Mouse (Mus musculus) intestine, postnatal 0 days (tissue): ENCODE measurements around the gene Evl. TPM values are rescaled to one million over a fixed set of nuclear protein-coding genes. Genes with fewer than 3 reads are reported as not detected.

Experiments used
- ATAC-seq: fragments of 200-750 bp; cut with Nextera tagmentation; 2 replicates; pipeline ENCODE4 v1.8.0; 2017; ENCODE audit warnings: mild to moderate bottlenecking, moderate TSS enrichment, moderate library complexity
- H3K27ac ChIP-seq: fragments of 300-500 bp; sonication (generic); 2 replicates; pipeline ENCODE4 v1.5.1; 2014; ENCODE audit warnings: mild to moderate bottlenecking, low read depth, low read length, moderate library complexity
- H3K27me3 ChIP-seq: fragments of 300-500 bp; sonication (generic); replicated peaks from 2 replicates; pipeline ENCODE4 v1.6.1; 2014; ENCODE audit warnings: low read length, mixed read lengths; ENCODE audit not compliant: control insufficient read depth, insufficient read depth
- H3K36me3 ChIP-seq: fragments of 300-500 bp; sonication (generic); 2 replicates; pipeline ENCODE4 v1.6.1; 2014; ENCODE audit warnings: mild to moderate bottlenecking, moderate library complexity; ENCODE audit not compliant: control insufficient read depth, insufficient read depth
- H3K4me1 ChIP-seq: fragments of 300-500 bp; sonication (generic); replicated peaks from 2 replicates; pipeline ENCODE4 v1.6.1; 2014; ENCODE audit warnings: antibody characterized with exemption, low read length, mixed read lengths; ENCODE audit not compliant: control insufficient read depth, insufficient read depth
- H3K4me2 ChIP-seq: fragments of 300-500 bp; sonication (generic); replicated peaks from 2 replicates; pipeline ENCODE4 v1.6.1; 2014; ENCODE audit warnings: low read depth, mild to moderate bottlenecking, moderate library complexity
- H3K4me3 ChIP-seq: fragments of 300-500 bp; sonication (generic); 2 replicates; pipeline ENCODE4 v1.5.1; 2014; ENCODE audit warnings: low read depth, low read length
- H3K9ac ChIP-seq: fragments of 300-500 bp; sonication (generic); 2 replicates; pipeline ENCODE4 v1.6.1; 2014; ENCODE audit warnings: mild to moderate bottlenecking, low read depth, low read length
- H3K9me3 ChIP-seq: fragments of 300-500 bp; sonication (generic); 2 replicates; pipeline ENCODE4 v1.6.1; 2016; ENCODE audit warnings: mixed run types; ENCODE audit not compliant: control insufficient read depth
- CTCF ChIP-seq: sonication (generic); IDR thresholded peaks from 2 replicates; pipeline ENCODE4 v1.5.1; 2016; ENCODE audit warnings: low read depth, mild to moderate bottlenecking, control low read depth, antibody characterized with exemption, moderate library complexity
- WGBS: fragments of 180-500 bp; shearing (Covaris S2); extraction: QIAGEN DNeasy Blood & Tissue Kit; methylation state at CpG from one replicate; pipeline ENCODE4 v1.1.7; 2014; 5-methylcytosine and 5-hydroxymethylcytosine counted together
- polyA plus RNA-seq: library from polyadenylated mRNA; unstranded; fragments of >200 nt; fragmentation: Nextera tagmentation; extraction: Ambion mirVana; gene quantifications from 2 replicates; pipeline ENCODE4 v1.2.1, GENCODE M21; 2015

Evl gene
- polyA plus RNA-seq, 1 experiment from 2014 or later: 20.5 TPM

GRCm38 (mm10) chr12:108613081-108613480 is 58.6 kb downstream of the Evl start:
- no peaks in the 10 kb centered on the region for H3K9me3 ChIP-seq
- peak; percentile 90 for TF ChIP-seq CTCF
- peak; percentile 65 for ATAC-seq

GRCm38 (mm10) chr12:108617511-108617910 is 63.0 kb downstream of the Evl start:
- 58% methylated on average over 7 of the region's 7 CpGs for WGBS
- Histone ChIP-seq H3K9me3 (no peaks in the 10 kb centered on the region), H3K4me3 (no peak overlapping the region), H3K27ac (no peak overlapping the region), H3K9ac (no peak overlapping the region), H3K36me3 (0 out of 2 replicates have a peak, but pooled peaks cover 3% of the 10 kb centered on the region), H3K4me1 (peaks cover 2% of the 10 kb centered on the region; the same call in 1 of the 2 replicates), H3K27me3 (no peaks in the 10 kb centered on the region), H3K4me2 (no peak overlapping the region)
- no peak for TF ChIP-seq CTCF
- no peak for ATAC-seq

More at GRCm38 (mm10) chr12:108613081-108613480, 58.6 kb downstream of the Evl start:
- WGBS: 25% methylated on average over 3 of the region's 3 CpGs
- H3K4me3 ChIP-seq: no peak overlapping the region
- H3K4me1 ChIP-seq: no peaks in the 10 kb centered on the region
- no peaks in the 10 kb centered on the region for H3K36me3 ChIP-seq
- H3K9ac ChIP-seq: no peak overlapping the region
- H3K27ac ChIP-seq: no peak overlapping the region
- H3K27me3 ChIP-seq: no peaks in the 10 kb centered on the region
- H3K4me2 ChIP-seq: no peak overlapping the region

- Histone ChIP-seq H3K9ac (no peak overlapping the region), H3K36me3 (0 out of 2 replicates have a peak, but pooled peaks cover 3% of the 10 kb centered on the region), H3K27ac (no peak overlapping the region), H3K4me2 (no peak overlapping the region), H3K9me3 (no peaks in the 10 kb centered on the region), H3K4me1 (peaks cover 12% of the 10 kb centered on the region), H3K27me3 (no peaks in the 10 kb centered on the region), H3K4me3 (no peak overlapping the region)
- ATAC-seq: no peak
- TF ChIP-seq CTCF: no peak
- 95% methylated on average over 7 of the region's 7 CpGs for WGBS
These were observed 65.4 kb downstream of the Evl start for GRCm38 (mm10) chr12:108619853-108620416.

- Histone ChIP-seq H3K4me2 (no peak overlapping the region), H3K9ac (no peak overlapping the region), H3K27me3 (no peaks in the 10 kb centered on the region), H3K4me1 (peaks cover 12% of the 10 kb centered on the region), H3K36me3 (0 out of 2 replicates have a peak, but pooled peaks cover 3% of the 10 kb centered on the region), H3K4me3 (no peak overlapping the region), H3K27ac (peak overlapping the region; percentile 46; the same call in 1 of the 2 replicates), H3K9me3 (no peaks in the 10 kb centered on the region)
- no peak for TF ChIP-seq CTCF
- 40% methylated on average over 5 of the region's 5 CpGs for WGBS
- ATAC-seq: peak; percentile 86
These were observed 67.9 kb downstream of the Evl start for GRCm38 (mm10) chr12:108622406-108622805.

GRCm38 (mm10) chr12:108629556-108629955 is 75.0 kb downstream of the Evl start:
- no peak for TF ChIP-seq CTCF
- Histone ChIP-seq H3K27ac (no peak overlapping the region), H3K36me3 (no peaks in the 10 kb centered on the region), H3K4me3 (no peak overlapping the region), H3K9ac (no peak overlapping the region), H3K4me1 (no peaks in the 10 kb centered on the region), H3K9me3 (no peaks in the 10 kb centered on the region), H3K27me3 (no peaks in the 10 kb centered on the region), H3K4me2 (no peak overlapping the region)
- WGBS: 93% methylated on average over 1 of the region's 1 CpGs
- ATAC-seq: no peak

GRCm38 (mm10) chr12:108630741-108631688 is 76.5 kb downstream of the Evl start:
- ATAC-seq: no peak
- WGBS: 53% methylated on average over 6 of the region's 6 CpGs
- H3K27me3 ChIP-seq: no peaks in the 10 kb centered on the region
- no peak overlapping the region for H3K4me3 ChIP-seq
- H3K36me3 ChIP-seq: no peaks in the 10 kb centered on the region
- H3K9ac ChIP-seq: no peak overlapping the region
- H3K4me1 ChIP-seq: no peaks in the 10 kb centered on the region
- H3K4me2 ChIP-seq: no peak overlapping the region
- no peaks in the 10 kb centered on the region for H3K9me3 ChIP-seq
- no peak for TF ChIP-seq CTCF
- H3K27ac ChIP-seq: 0 out of 2 replicates have a peak overlapping the region, but pooled peaks have one; percentile 3
